In genomic region chr4:136750578-136751338, GRCm38 (mm10) we compare ENCODE assay signal across 11 mouse cellular contexts.
DNase-seq lines count a peak whose midpoint lies in the region; ATAC-seq and TF ChIP-seq lines count a peak whose summit lies in the region.
"Had no signal": no experiment of that assay in that cellular context is flagged by ENCODE, and none has a peak within 500 bp of the region (broad histone marks: within the 10 kb centered on the region; RNA-seq: fewer than 3 reads in every experiment).

No protein-coding gene starts in this region.

- no peak for DNase-seq in layer of hippocampus, adult 2 months (ENCODE audit: low spot score in 2 of 2)
- no peak for DNase-seq in layer of hippocampus, postnatal 36 days
- DNase-seq in hindbrain, postnatal 0 days (ENCODE audit: low spot score): peak; percentile 61
- no peak for DNase-seq in liver, postnatal 0 days
- no peak for DNase-seq in lung, postnatal 14 days
- no peak for DNase-seq in c-Kit-positive CD71-positive TER-119-positive erythroid progenitor cells, embryonic 14.5 days (ENCODE audit: low spot score)
- DNase-seq: cerebellum, postnatal 36 days; gastrocnemius, postnatal 14 days; lung, adult 2 months had no signal

- H3K4me2 ChIP-seq in embryonic facial prominence, embryonic 12.5 days (replicated peaks): no peak overlapping the region
- peak overlapping the region; percentile 13; the same call in 1 of the 2 replicates for H3K4me2 ChIP-seq in hindbrain, postnatal 0 days (ENCODE audit: low read depth, low read length)
- H3K4me2 ChIP-seq in neural tube, embryonic 14.5 days (ENCODE audit: low read depth, low read length): no peak overlapping the region
- no peak overlapping the region for H3K4me2 ChIP-seq in liver, postnatal 0 days (ENCODE audit: low read depth, low read length)

- H3K9ac ChIP-seq in embryonic facial prominence, embryonic 12.5 days: no peak overlapping the region
- 0 out of 2 replicates have a peak overlapping the region, but pooled peaks have one; percentile 28 for H3K9ac ChIP-seq in hindbrain, postnatal 0 days (replicated peaks; ENCODE audit: low read length)
- peak overlapping the region; percentile 41 for H3K9ac ChIP-seq in neural tube, embryonic 14.5 days (replicated peaks; ENCODE audit: low read depth, low read length)
- H3K9ac ChIP-seq in liver, postnatal 0 days (replicated peaks): no peak overlapping the region

- H3K9me3 ChIP-seq in embryonic facial prominence, embryonic 12.5 days: no peaks in the 10 kb centered on the region
- H3K9me3 ChIP-seq in hindbrain, postnatal 0 days (ENCODE audit: low read length): no peaks in the 10 kb centered on the region
- no peaks in the 10 kb centered on the region for H3K9me3 ChIP-seq in neural tube, embryonic 14.5 days (ENCODE audit: control insufficient read depth, low read length)
- no peaks in the 10 kb centered on the region for H3K9me3 ChIP-seq in liver, postnatal 0 days (ENCODE audit: low read length)

- no peak for TF ChIP-seq EP300 in liver, postnatal 0 days (IDR thresholded peaks at IDR 0.05; ENCODE audit: low read depth)

- H3K27ac ChIP-seq in layer of hippocampus, adult 2 months: peak overlapping the region; percentile 65; the same call in 1 of the 2 replicates
- H3K27ac ChIP-seq in embryonic facial prominence, embryonic 12.5 days: peak overlapping the region; percentile 65
- H3K27ac ChIP-seq in hindbrain, postnatal 0 days: peak overlapping the region; percentile 67
- peak overlapping the region; percentile 76 for H3K27ac ChIP-seq in neural tube, embryonic 14.5 days (ENCODE audit: low read depth, low read length)
- no peak overlapping the region for H3K27ac ChIP-seq in liver, postnatal 0 days (ENCODE audit: low read depth)

- ATAC-seq in embryonic facial prominence, embryonic 12.5 days (ENCODE audit: insufficient number of reproducible peaks, insufficient read depth, low FRiP score, low TSS enrichment): no peak
- ATAC-seq in hindbrain, postnatal 0 days: peak; percentile 42; the same call in 1 of the 2 replicates
- ATAC-seq in neural tube, embryonic 14.5 days (ENCODE audit: low read depth): peak; percentile 26; the same call in 1 of the 2 replicates
- no peak for ATAC-seq in liver, postnatal 0 days

- WGBS in embryonic facial prominence, embryonic 12.5 days: 18% methylated on average over 19 of the region's 19 CpGs
- WGBS in hindbrain, postnatal 0 days: 8% methylated on average over 19 of the region's 19 CpGs
- 3% methylated on average over 19 of the region's 19 CpGs for WGBS in neural tube, embryonic 14.5 days
- 71% methylated on average over 19 of the region's 19 CpGs for WGBS in liver, postnatal 0 days (ENCODE audit: insufficient replicate concordance)

- no peak overlapping the region; the same call in 1 of the 2 replicates for H3K4me3 ChIP-seq in layer of hippocampus, adult 2 months
- H3K4me3 ChIP-seq in embryonic facial prominence, embryonic 12.5 days: no peak overlapping the region
- H3K4me3 ChIP-seq in hindbrain, postnatal 0 days (ENCODE audit: low read length): no peak overlapping the region
- H3K4me3 ChIP-seq in neural tube, embryonic 14.5 days (ENCODE audit: low read depth, low read length): no peak overlapping the region
- H3K4me3 ChIP-seq in liver, postnatal 0 days (ENCODE audit: low read depth, low read length): no peak overlapping the region

- H3K27me3 ChIP-seq in embryonic facial prominence, embryonic 12.5 days: peaks cover 12% of the 10 kb centered on the region; the same call in 1 of the 2 replicates
- no peaks in the 10 kb centered on the region for H3K27me3 ChIP-seq in hindbrain, postnatal 0 days (ENCODE audit: insufficient read depth, low read length)
- H3K27me3 ChIP-seq in neural tube, embryonic 14.5 days (ENCODE audit: control insufficient read depth, insufficient read depth, low read length): no peaks in the 10 kb centered on the region
- peaks cover 9% of the 10 kb centered on the region; the same call in 1 of the 2 replicates for H3K27me3 ChIP-seq in liver, postnatal 0 days (ENCODE audit: insufficient read depth, low read length)

- no peaks in the 10 kb centered on the region for H3K36me3 ChIP-seq in embryonic facial prominence, embryonic 12.5 days
- H3K36me3 ChIP-seq in hindbrain, postnatal 0 days (ENCODE audit: insufficient read depth, low read length): no peaks in the 10 kb centered on the region
- H3K36me3 ChIP-seq in neural tube, embryonic 14.5 days (ENCODE audit: control insufficient read depth, insufficient read depth, low read length): no peaks in the 10 kb centered on the region
- H3K36me3 ChIP-seq in liver, postnatal 0 days (replicated peaks; ENCODE audit: insufficient read depth, low read length): no peaks in the 10 kb centered on the region

- peaks cover 53% of the 10 kb centered on the region for H3K4me1 ChIP-seq in embryonic facial prominence, embryonic 12.5 days
- peaks cover 41% of the 10 kb centered on the region for H3K4me1 ChIP-seq in hindbrain, postnatal 0 days (ENCODE audit: insufficient read depth, low read length)
- H3K4me1 ChIP-seq in neural tube, embryonic 14.5 days (ENCODE audit: control insufficient read depth, insufficient read depth, low read length): peaks cover 53% of the 10 kb centered on the region
- H3K4me1 ChIP-seq in liver, postnatal 0 days (ENCODE audit: insufficient read depth): 0 out of 2 replicates have a peak, but pooled peaks cover 2% of the 10 kb centered on the region

- no peak for TF ChIP-seq CTCF in layer of hippocampus, adult 2 months (conservative IDR thresholded peaks at IDR 0.05)
- TF ChIP-seq CTCF in hindbrain, postnatal 0 days (IDR thresholded peaks at IDR 0.05; ENCODE audit: low read depth): no peak
- TF ChIP-seq CTCF in liver, postnatal 0 days (IDR thresholded peaks at IDR 0.05; ENCODE audit: low read depth): no peak

Comparison
In these comparisons a context has a peak if more than half of its experiments do, and no peak if none do; other contexts are left out.
1. ATAC-seq: peak in hindbrain, postnatal 0 days (single experiment) and neural tube, embryonic 14.5 days (single experiment); none in embryonic facial prominence, embryonic 12.5 days (single experiment) and liver, postnatal 0 days (single experiment).
2. H3K9ac ChIP-seq: peak in hindbrain, postnatal 0 days (single experiment) and neural tube, embryonic 14.5 days (single experiment); none in embryonic facial prominence, embryonic 12.5 days (single experiment) and liver, postnatal 0 days (single experiment).